Mouse (Mus musculus): ENCODE measurements around the gene Abca1. TPM values are rescaled to one million over a fixed set of nuclear protein-coding genes. Genes with fewer than 3 reads are reported as not detected.

Gene Abca1
- polyA plus RNA-seq, 1 experiment from 2014 or later: 16.3 TPM

DNA sequence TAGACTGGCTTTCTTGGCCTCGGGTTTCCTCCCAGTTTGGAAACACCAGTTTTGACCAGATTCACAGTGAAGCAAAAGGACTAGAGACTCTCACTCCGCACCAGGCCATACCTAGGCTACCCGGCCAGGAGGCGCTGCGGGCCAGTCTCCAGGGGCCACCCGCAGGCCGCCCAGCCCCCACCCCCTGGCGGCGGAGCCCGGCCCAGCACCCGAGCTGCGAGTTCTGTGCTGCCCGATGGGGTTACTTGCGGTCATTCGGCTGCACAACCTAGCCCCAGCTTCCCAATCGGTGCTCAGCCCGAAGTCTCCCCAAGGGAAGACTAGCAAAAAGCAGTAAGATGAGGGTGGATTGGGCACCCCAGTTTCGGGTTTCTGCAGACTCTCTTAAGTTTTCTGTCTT, 1.1 kb downstream of the Abca1 start:
- Histone ChIP-seq H3K27me3 (replicated peaks; ENCODE audit: control insufficient read depth, insufficient read depth, low read length) (no peaks in the 10 kb centered on the region), H3K36me3 (ENCODE audit: control insufficient read depth, insufficient read depth, low read length) (no peaks in the 10 kb centered on the region), H3K4me2 (peak overlapping the region; percentile 92), H3K9me3 (ENCODE audit: control insufficient read depth, low read length) (no peaks in the 10 kb centered on the region), H3K4me3 (ENCODE audit: low read depth, low read length) (peak overlapping the region; percentile 67), H3K4me1 (replicated peaks; ENCODE audit: control insufficient read depth, insufficient read depth, low read length) (no peaks in the 10 kb centered on the region; the same call in 1 of the 2 replicates), H3K27ac (ENCODE audit: low read depth, low read length) (no peak overlapping the region), H3K9ac (ENCODE audit: low read depth, low read length) (no peak overlapping the region)
- 2% methylated on average over 18 of the region's 18 CpGs for WGBS
- ATAC-seq (replicated peaks; ENCODE audit: low FRiP score): peak; percentile 81
- DNase-seq (ENCODE audit: low spot score): peak; percentile 82

DNA sequence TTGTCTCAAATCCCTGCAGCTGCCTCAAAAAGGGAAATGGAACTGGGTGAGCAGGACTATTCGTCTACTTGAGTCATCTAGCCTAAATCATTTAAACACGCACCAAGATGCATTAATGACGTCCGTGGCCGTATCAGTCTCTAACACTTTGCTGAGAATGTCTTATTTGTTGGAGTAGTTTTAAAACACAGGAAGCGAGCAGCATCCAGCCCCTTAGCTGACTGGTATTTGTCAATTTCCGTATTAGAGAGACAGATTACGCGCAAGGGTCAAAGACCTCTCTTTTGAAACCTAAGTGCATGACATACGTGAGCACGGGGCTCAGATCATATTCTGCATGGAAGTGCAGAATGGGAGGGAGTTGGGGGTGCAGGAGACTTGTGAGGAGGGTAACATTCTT, 4.2 kb downstream of the Abca1 start:
- H3K27ac ChIP-seq (ENCODE audit: low read depth, low read length): no peak overlapping the region
- H3K4me3 ChIP-seq (ENCODE audit: low read depth, low read length): no peak overlapping the region
- H3K4me2 ChIP-seq: no peak overlapping the region
- H3K27me3 ChIP-seq (replicated peaks; ENCODE audit: control insufficient read depth, insufficient read depth, low read length): no peaks in the 10 kb centered on the region
- H3K9ac ChIP-seq (ENCODE audit: low read depth, low read length): no peak overlapping the region
- H3K36me3 ChIP-seq (ENCODE audit: control insufficient read depth, insufficient read depth, low read length): no peaks in the 10 kb centered on the region
- no peaks in the 10 kb centered on the region for H3K9me3 ChIP-seq (ENCODE audit: control insufficient read depth, low read length)
- no peaks in the 10 kb centered on the region; the same call in 1 of the 2 replicates for H3K4me1 ChIP-seq (replicated peaks; ENCODE audit: control insufficient read depth, insufficient read depth, low read length)
- ATAC-seq (replicated peaks; ENCODE audit: low FRiP score) (no peak), DNase-seq (ENCODE audit: low spot score) (no peak)
- 71% methylated on average over 11 of the region's 11 CpGs for WGBS

DNA sequence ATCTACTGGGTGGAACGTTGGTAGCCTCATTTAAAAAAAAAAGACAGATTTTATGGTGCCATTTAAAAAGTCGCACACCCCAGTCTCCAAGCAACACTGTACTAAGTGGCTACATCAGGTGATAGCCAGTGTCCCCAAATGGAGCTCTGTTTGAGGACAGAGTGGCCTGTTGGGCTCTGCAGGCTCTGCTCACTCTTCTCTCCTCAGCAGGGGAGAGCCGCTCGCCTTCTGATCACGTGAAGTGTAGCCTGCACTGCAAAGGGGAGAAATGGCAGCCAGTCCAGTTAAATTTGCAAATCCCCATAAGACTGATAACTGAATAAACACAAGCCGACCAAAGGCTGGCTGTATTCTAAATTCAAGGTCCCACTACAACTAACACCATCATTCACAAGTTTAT, 6.0 kb downstream of the Abca1 start:
- no peak overlapping the region for H3K4me2 ChIP-seq
- 63% methylated on average over 6 of the region's 6 CpGs for WGBS
- no peak overlapping the region for H3K27ac ChIP-seq (ENCODE audit: low read depth, low read length)
- H3K4me3 ChIP-seq (ENCODE audit: low read depth, low read length): no peak overlapping the region
- no peaks in the 10 kb centered on the region for H3K9me3 ChIP-seq (ENCODE audit: control insufficient read depth, low read length)
- DNase-seq (ENCODE audit: low spot score) (no peak), ATAC-seq (replicated peaks; ENCODE audit: low FRiP score) (no peak)
- H3K27me3 ChIP-seq (replicated peaks; ENCODE audit: control insufficient read depth, insufficient read depth, low read length): no peaks in the 10 kb centered on the region
- H3K4me1 ChIP-seq (replicated peaks; ENCODE audit: control insufficient read depth, insufficient read depth, low read length): no peaks in the 10 kb centered on the region; the same call in 1 of the 2 replicates
- no peaks in the 10 kb centered on the region for H3K36me3 ChIP-seq (ENCODE audit: control insufficient read depth, insufficient read depth, low read length)
- H3K9ac ChIP-seq (ENCODE audit: low read depth, low read length): no peak overlapping the region

DNA sequence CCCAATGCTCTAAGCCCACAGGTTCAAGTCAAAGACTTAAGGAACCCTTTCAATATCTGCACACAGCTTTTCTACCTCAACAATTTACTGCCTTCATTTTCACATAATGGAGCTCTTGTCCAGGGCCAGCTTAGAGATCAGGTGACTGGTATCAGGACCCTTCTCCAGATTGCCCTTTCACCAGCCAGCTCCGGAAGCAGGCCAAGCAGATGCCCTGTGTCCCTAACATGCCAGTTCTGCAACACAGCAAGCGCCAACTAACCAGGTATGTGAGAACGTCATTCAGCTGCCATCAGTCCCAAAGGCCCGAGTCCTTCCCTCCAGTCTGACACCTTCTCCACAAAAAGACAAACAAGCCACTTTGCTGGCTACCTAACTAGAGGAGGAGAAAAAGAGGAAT, 6.6 kb downstream of the Abca1 start:
- Histone ChIP-seq H3K36me3 (ENCODE audit: control insufficient read depth, insufficient read depth, low read length) (no peaks in the 10 kb centered on the region), H3K4me3 (ENCODE audit: low read depth, low read length) (no peak overlapping the region), H3K27me3 (replicated peaks; ENCODE audit: control insufficient read depth, insufficient read depth, low read length) (no peaks in the 10 kb centered on the region), H3K27ac (ENCODE audit: low read depth, low read length) (no peak overlapping the region), H3K4me2 (no peak overlapping the region), H3K9me3 (ENCODE audit: control insufficient read depth, low read length) (no peaks in the 10 kb centered on the region), H3K4me1 (replicated peaks; ENCODE audit: control insufficient read depth, insufficient read depth, low read length) (peaks cover 1% of the 10 kb centered on the region; the same call in 1 of the 2 replicates), H3K9ac (ENCODE audit: low read depth, low read length) (no peak overlapping the region)
- no peak for DNase-seq (ENCODE audit: low spot score)
- ATAC-seq (replicated peaks; ENCODE audit: low FRiP score): no peak
- WGBS: 65% methylated on average over 4 of the region's 4 CpGs

DNA sequence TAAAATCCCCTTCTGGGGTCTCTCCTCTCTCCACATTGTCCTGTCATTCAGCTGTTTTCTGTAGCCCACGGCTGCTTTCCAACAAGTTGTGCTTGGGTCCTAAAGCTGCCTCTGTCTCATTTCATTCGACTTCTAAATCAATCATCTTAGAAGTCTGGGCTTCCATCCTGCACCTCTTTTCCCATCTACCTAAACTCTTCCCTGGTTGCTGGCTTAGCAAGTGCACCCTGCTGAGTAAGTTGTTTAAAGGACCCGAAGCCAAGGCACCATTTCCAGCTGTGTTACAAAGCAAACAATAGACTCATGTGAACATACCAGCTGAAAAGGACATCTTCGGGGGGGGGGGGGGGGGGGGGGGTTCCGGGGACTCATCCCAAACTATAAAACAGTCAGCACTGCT, 7.0 kb downstream of the Abca1 start:
- H3K4me3 ChIP-seq (ENCODE audit: low read depth, low read length): no peak overlapping the region
- WGBS: 51% methylated on average over 5 of the region's 5 CpGs
- no peak overlapping the region for H3K9ac ChIP-seq (ENCODE audit: low read depth, low read length)
- ATAC-seq (replicated peaks; ENCODE audit: low FRiP score) (no peak), DNase-seq (ENCODE audit: low spot score) (no peak)
- H3K4me1 ChIP-seq (replicated peaks; ENCODE audit: control insufficient read depth, insufficient read depth, low read length): peaks cover 3% of the 10 kb centered on the region
- no peaks in the 10 kb centered on the region for H3K36me3 ChIP-seq (ENCODE audit: control insufficient read depth, insufficient read depth, low read length)
- no peak overlapping the region for H3K27ac ChIP-seq (ENCODE audit: low read depth, low read length)
- no peak overlapping the region for H3K4me2 ChIP-seq
- no peaks in the 10 kb centered on the region for H3K27me3 ChIP-seq (replicated peaks; ENCODE audit: control insufficient read depth, insufficient read depth, low read length)
- H3K9me3 ChIP-seq (ENCODE audit: control insufficient read depth, low read length): no peaks in the 10 kb centered on the region

DNA sequence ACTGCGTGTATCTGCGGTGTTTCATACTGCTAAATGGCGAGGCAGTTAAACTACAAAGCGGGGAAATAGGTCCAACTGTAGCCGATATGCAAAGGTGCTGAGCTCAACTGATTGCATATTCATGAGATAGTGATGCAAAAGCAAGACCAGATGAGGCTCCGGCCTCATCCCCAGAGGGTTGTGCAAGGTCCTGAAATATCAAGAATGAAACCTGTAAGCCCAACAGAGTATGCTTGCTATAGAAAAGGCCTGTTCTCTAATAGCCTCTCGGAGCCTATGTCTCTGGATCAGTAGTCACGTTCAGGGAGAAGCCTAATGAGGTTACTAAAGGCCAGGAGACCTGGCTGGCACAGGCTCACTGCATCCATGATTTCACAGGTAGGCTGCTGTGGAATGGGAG, 9.2 kb downstream of the Abca1 start:
- H3K9ac ChIP-seq (ENCODE audit: low read depth, low read length): no peak overlapping the region
- no peaks in the 10 kb centered on the region for H3K27me3 ChIP-seq (replicated peaks; ENCODE audit: control insufficient read depth, insufficient read depth, low read length)
- H3K27ac ChIP-seq (ENCODE audit: low read depth, low read length): no peak overlapping the region
- no peak overlapping the region for H3K4me2 ChIP-seq
- H3K4me1 ChIP-seq (replicated peaks; ENCODE audit: control insufficient read depth, insufficient read depth, low read length): peaks cover 3% of the 10 kb centered on the region
- 80% methylated on average over 8 of the region's 8 CpGs for WGBS
- ATAC-seq (replicated peaks; ENCODE audit: low FRiP score): no peak
- no peak for DNase-seq (ENCODE audit: low spot score)
- H3K9me3 ChIP-seq (ENCODE audit: control insufficient read depth, low read length): no peaks in the 10 kb centered on the region
- H3K36me3 ChIP-seq (ENCODE audit: control insufficient read depth, insufficient read depth, low read length): no peaks in the 10 kb centered on the region
- H3K4me3 ChIP-seq (ENCODE audit: low read depth, low read length): no peak overlapping the region

DNA sequence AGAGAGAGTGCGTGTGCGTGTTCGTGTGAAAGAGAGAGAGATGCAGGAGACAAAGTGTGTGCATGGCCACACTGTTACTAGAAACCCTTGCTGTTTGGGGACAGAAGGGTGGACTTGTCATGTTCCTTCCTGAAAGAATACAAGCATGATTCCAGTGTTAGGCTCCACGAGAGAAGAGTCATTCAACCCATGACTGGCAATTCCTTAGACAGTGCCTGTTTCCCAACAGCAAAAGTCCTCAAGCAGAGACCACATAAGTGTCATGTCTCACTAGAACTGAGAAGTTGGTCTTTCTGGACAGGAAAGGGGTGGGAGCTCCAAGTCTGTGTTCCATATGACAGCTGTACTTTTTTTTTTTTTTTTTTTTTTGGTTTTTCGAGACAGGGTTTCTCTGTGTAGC, 10.1 kb downstream of the Abca1 start:
- ATAC-seq (replicated peaks; ENCODE audit: low FRiP score) (no peak), DNase-seq (ENCODE audit: low spot score) (no peak)
- no peaks in the 10 kb centered on the region for H3K36me3 ChIP-seq (ENCODE audit: control insufficient read depth, insufficient read depth, low read length)
- H3K4me3 ChIP-seq (ENCODE audit: low read depth, low read length): no peak overlapping the region
- peaks cover 3% of the 10 kb centered on the region for H3K4me1 ChIP-seq (replicated peaks; ENCODE audit: control insufficient read depth, insufficient read depth, low read length)
- H3K27me3 ChIP-seq (replicated peaks; ENCODE audit: control insufficient read depth, insufficient read depth, low read length): no peaks in the 10 kb centered on the region
- H3K4me2 ChIP-seq: no peak overlapping the region
- H3K9me3 ChIP-seq (ENCODE audit: control insufficient read depth, low read length): no peaks in the 10 kb centered on the region
- H3K9ac ChIP-seq (ENCODE audit: low read depth, low read length): no peak overlapping the region
- H3K27ac ChIP-seq (ENCODE audit: low read depth, low read length): no peak overlapping the region
- WGBS: 90% methylated on average over 4 of the region's 5 CpGs

DNA sequence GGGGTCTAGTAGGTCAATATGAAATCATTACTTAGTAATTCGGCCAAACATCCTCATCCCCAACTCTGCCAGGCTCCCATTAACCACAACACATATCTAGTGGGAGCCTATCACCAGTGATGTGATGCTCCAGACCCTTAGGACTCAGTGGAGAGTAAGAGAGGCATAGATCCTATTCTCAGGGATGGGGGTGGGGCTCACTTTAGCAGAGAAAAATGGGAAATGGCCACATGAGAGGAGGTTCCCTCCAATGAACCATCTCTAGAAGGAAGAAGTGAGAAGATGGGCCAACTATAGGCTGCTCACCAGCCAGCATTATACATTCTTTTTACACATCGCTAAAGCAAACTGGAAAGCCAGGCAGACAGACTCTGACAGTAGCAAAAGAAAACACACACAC, 10.9 kb downstream of the Abca1 start:
- no peaks in the 10 kb centered on the region for H3K36me3 ChIP-seq (ENCODE audit: control insufficient read depth, insufficient read depth, low read length)
- ATAC-seq (replicated peaks; ENCODE audit: low FRiP score): no peak
- WGBS: 72% methylated on average over 2 of the region's 2 CpGs
- DNase-seq (ENCODE audit: low spot score): no peak
- H3K27ac ChIP-seq (ENCODE audit: low read depth, low read length): no peak overlapping the region
- H3K4me2 ChIP-seq: no peak overlapping the region
- no peak overlapping the region for H3K4me3 ChIP-seq (ENCODE audit: low read depth, low read length)
- H3K4me1 ChIP-seq (replicated peaks; ENCODE audit: control insufficient read depth, insufficient read depth, low read length): peaks cover 3% of the 10 kb centered on the region
- H3K9me3 ChIP-seq (ENCODE audit: control insufficient read depth, low read length): no peaks in the 10 kb centered on the region
- no peak overlapping the region for H3K9ac ChIP-seq (ENCODE audit: low read depth, low read length)
- H3K27me3 ChIP-seq (replicated peaks; ENCODE audit: control insufficient read depth, insufficient read depth, low read length): no peaks in the 10 kb centered on the region

DNA sequence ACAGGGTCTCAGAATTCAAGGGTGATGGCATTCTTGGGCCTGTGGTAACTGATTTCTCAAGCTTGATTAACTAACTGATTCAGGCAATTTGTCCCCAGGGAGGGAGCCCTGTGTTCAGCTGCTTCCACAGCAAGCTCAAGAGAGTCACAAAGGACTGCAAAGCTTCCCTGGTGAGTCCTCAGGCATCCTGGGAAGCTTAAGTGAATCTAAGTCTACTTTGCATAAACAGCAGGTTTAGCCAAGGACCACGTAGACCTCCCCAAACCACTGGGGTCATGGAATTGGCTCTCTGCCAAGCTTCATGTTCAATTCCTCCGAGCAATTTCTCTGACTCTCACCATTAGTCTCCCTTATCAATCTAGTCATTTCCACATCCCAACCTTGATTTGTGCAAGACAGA, 12.2 kb downstream of the Abca1 start:
- peaks cover 3% of the 10 kb centered on the region for H3K4me1 ChIP-seq (replicated peaks; ENCODE audit: control insufficient read depth, insufficient read depth, low read length)
- no peaks in the 10 kb centered on the region for H3K9me3 ChIP-seq (ENCODE audit: control insufficient read depth, low read length)
- DNase-seq (ENCODE audit: low spot score) (no peak), ATAC-seq (replicated peaks; ENCODE audit: low FRiP score) (no peak)
- no peak overlapping the region for H3K27ac ChIP-seq (ENCODE audit: low read depth, low read length)
- H3K4me2 ChIP-seq: no peak overlapping the region
- H3K27me3 ChIP-seq (replicated peaks; ENCODE audit: control insufficient read depth, insufficient read depth, low read length): no peaks in the 10 kb centered on the region
- H3K36me3 ChIP-seq (ENCODE audit: control insufficient read depth, insufficient read depth, low read length): no peaks in the 10 kb centered on the region
- no peak overlapping the region for H3K9ac ChIP-seq (ENCODE audit: low read depth, low read length)
- WGBS: 29% methylated on average over 2 of the region's 2 CpGs
- no peak overlapping the region for H3K4me3 ChIP-seq (ENCODE audit: low read depth, low read length)

Measured in liver, embryonic 11.5 days (tissue).